Mouse (Mus musculus): ENCODE data around the gene Thsd4.

- TF ChIP-seq CTCF (IDR thresholded peaks at IDR 0.05; ENCODE audit: extremely low read depth, insufficient read depth, low read length) (no peak), POLR2A (IDR thresholded peaks at IDR 0.05; ENCODE audit: extremely low read depth, insufficient read depth, low read length) (no peak)
Measured at GRCm38 (mm10) chr9:60477991-60478750, 43.7 kb downstream of the Thsd4 start.

Data from cortical plate, adult 2 months (tissue).